Mouse (Mus musculus) layer of hippocampus, postnatal 14 days (tissue): ENCODE data around the gene P2rx6. TPM values are rescaled to one million over a fixed set of nuclear protein-coding genes. Genes with fewer than 3 reads are reported as not detected.
"Not testable (repeated sequence)": the region's sequence is repeated elsewhere in the genome, so short reads cannot be mapped to it uniquely, and the experiment has no call there.

Source experiments
- DNase-seq, 2 experiments: peaks; one replicate each; pipeline ENCODE4 v3.0.0; 2021 to 2022; ENCODE audit warnings: low spot score in 2 of 2, mixed read lengths in 1 of 2
- total RNA-seq, 2 experiments: library from RNA; stranded (reverse); gene quantifications; 2 replicates each; pipeline ENCODE4 v1.2.3; 2021

Gene P2rx6
- total RNA-seq, 2 experiments from 2014 or later, result 0.83 to 1.1 TPM

DNA sequence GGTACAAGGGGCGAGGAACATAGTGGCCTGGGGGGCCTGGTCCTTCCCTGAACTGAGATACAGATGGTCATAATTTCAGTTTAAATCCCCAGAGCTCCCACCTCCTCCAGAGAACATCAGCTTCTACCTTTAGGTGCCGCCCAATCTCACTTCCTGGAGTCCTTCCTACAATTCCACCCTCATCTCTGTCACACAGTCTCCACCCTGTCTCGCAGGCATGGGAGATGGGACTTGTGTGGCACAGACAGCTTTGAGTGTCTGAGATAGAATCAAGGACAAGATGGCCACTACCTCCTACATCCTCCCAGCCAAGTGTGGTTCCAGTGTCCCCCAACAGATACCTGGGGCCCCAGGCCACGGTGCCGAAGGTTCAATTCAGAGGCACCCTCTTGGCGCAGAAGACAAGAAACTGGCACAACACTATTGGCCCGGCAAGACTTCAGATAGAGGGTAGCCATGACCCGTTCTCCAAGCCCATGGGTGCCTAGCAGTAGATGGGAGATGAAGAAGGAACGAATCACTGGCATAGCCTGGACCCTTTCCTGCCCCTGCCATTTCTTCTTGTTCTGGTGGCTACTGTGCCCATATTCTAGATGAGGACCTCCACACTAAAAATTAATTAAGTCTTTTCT lies 2.2 kb upstream of the P2rx6 start:
- DNase-seq, result no peak

GRCm38 (mm10) chr16:17561128-17561750 lies 446 bp upstream of the P2rx6 start, which contains the start of gene Lrrc74b:
Gene Lrrc74b, minus strand, starts transcription at chr16:17561247.
- peak; percentile 50 to 51 for DNase-seq

DNA sequence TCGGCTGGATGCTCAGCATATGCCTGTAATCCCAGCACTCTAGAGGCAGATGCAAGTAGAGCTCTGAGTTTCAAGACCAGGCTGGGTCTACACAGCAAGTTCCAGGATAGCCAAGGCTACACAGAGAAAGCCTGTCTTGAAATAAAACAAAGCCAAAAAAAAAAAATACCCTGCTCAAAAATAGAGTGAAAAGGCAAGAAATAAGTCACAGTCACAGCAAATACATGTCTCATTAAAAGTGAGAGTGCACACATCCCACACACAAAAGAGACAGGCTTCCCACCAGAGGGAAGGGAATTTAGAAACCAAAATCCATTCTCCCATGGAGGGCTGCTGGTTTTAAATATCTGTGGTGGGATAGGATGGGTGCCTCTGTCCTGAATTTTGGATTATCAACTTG lies 1.9 kb downstream of the P2rx6 start:
- DNase-seq, result no peak

- no peak for DNase-seq
Measured at GRCm38 (mm10) chr16:17564221-17564620, 2.5 kb downstream of the P2rx6 start.

- no peak for DNase-seq
Measured at GRCm38 (mm10) chr16:17564771-17565170, 3.1 kb downstream of the P2rx6 start.

- no peak for DNase-seq
Measured at GRCm38 (mm10) chr16:17566186-17566585, 4.5 kb downstream of the P2rx6 start.

- peak; percentile 74 to 75 for DNase-seq
Measured at GRCm38 (mm10) chr16:17575870-17576824, 14.5 kb downstream of the P2rx6 start.

GRCm38 (mm10) chr16:17576825-17577215 lies 15.1 kb downstream of the P2rx6 start:
- DNase-seq, result no peak

- DNase-seq, result no peak
Measured at GRCm38 (mm10) chr16:17583064-17583463, 21.4 kb downstream of the P2rx6 start, which contains the start of gene Slc7a4. Gene Slc7a4, minus strand, starts transcription at chr16:17583214.

DNA sequence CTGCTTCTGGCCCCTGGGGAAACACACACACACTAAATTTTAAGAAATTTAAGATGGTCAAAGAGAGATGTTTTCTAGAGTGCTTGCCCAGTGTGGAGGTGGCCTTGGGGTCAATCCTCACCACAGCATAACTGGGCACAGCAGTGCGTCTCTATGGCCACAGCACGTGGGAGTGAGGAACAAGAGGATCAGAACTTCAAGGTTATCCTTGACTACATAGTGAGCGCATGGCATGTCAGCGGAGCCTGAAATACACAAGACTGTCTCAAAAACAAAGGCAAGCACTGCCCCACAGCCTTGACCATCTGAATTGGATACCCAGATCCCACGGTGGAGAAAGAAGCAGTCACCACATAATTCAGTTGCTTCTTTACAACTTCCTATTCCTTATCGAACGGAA lies 22.9 kb downstream of the P2rx6 start:
- DNase-seq, result no peak

DNA sequence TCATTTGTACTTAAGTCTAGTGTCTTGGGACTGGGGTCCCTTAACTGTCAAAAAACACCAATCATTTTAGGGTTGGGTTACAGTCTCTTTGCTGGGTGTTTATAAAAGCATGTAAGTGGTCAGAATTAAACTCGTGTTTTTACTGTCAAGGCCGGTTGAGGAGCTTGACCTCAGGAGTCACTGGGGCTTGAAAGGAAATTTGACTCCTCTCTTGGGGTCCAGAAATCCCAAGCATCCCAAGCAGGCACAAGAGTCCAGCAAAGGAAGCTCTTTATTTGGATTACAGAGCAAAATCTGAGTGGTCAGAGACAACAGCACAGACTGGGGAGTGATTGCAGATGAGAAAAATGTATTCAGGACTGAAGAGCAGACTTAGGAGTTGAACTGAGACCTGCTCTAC lies 29.0 kb downstream of the P2rx6 start:
- DNase-seq, result no peak

DNA sequence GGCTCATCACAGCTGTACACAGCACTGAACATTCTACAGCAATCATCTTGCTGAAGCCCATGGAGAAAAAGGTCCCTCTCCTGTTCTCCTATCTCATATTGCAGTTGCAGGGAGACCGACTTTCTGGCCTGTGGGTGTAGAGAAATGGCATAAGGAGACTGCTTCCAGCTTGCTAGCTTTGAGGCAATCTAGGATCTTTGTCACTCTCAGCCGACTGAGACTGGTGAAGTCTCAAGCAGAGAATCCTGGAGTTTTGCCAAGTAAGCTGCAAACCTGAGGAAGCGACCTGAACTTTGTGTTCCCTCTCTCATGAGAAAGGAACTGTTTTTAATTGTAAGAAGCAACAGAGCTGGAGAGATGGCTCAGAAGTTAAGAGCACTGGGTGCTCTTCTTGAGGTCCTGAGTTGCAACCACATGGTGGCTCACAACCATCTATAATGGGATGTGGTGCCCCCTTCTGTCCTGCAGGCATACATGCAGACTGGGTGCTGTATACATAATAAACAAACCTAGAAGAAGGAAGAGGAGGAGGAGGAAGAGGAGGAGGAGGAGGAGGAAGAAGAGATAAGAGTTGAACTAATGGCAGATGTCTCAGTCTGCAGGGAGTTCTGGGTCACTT lies 39.4 kb downstream of the P2rx6 start:
- DNase-seq, result no peak

- DNase-seq, result no peak
Measured at GRCm38 (mm10) chr16:17604941-17605340, 43.3 kb downstream of the P2rx6 start.

DNA sequence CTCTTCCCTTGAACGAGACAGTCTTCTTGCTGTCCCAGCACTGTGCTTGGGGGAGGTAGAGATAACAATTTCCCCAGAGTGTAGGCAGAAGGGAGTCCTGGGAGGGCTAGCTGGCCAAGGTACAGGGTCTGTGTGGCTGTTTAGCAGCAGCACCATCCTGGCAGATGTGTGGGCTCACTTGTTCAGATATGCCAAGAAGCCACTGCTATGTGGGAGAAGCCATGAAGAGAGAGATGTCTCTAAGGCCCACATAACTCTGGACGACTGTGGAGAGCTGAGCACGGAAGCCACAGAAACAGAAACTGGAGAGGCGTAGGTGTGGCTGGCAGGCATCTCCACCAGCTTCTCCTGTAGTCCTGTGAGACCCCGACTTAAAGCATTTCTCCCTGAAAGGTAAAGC lies 44.0 kb downstream of the P2rx6 start:
- DNase-seq, result no peak

- no peak for DNase-seq
Measured at GRCm38 (mm10) chr16:17611383-17611782, 49.7 kb downstream of the P2rx6 start.

- DNase-seq, result not testable (repeated sequence)
Measured at GRCm38 (mm10) chr16:17614740-17615139, 53.1 kb downstream of the P2rx6 start.

DNA sequence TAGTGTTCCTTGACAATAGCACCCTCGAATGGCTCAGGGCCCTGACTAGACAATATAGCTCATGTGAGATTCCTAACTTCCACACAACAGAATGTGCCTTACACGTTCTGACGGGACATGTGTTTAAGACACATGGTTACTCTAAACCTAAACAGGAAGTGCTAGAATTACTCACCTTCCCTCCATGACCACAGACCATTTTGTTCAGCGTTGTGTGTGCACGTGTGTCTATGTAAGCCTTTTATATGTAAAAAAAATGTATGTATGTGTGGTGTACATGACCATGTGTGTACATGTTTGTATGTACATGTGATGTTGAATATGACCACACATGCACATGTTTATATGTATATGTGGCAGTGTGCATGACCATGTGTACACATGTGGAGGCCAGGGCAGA lies 54.5 kb downstream of the P2rx6 start:
- DNase-seq, result no peak

GRCm38 (mm10) chr16:17617922-17618565 lies 56.4 kb downstream of the P2rx6 start:
- DNase-seq, result peak in 1 of 2 experiments; percentile 27

DNA sequence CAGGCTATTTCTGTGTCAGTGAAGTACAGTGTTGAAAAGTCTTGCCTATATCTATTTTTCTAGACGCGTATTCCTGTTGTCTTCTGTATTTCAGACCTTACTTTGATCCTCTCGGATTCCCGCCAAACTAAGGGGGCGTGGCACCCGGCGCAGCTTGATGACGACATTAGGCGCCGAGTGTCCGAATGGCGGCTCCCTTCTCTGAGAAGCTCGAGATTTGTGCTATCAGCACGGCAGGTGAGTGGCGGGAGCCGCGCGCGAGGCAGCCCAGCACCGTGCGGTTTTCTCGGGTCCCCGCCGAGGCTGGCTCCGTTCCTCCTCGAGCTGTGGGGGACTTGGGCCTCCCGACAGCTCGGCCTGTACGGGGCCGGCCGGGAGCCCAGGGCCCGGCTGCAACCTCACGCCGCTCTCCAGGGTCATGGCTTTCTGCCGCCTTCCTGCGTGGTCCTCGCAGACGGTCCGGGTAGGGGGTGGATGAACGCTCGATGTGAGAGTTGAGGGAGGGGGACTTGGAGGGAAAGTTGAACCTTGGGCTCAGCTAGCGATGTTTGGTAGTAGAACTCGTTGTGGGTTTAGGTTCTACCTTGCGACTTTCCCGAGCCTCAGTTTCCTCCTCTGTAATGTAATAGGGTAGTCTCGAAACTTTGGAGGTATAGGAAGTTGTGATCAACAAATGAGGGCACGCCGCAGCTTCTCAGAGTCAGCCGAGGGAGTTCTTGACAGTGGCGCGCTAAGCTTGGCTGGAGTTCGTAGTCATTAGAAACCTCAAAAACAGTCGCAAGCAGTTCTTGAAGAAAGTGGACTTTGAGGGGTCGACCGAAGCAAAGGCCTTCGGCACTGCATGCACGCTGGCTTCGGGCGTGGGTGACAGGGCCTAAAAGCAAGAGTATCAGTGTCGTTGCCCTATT lies 57.8 kb downstream of the P2rx6 start, which contains the start of gene Smpd4:
Gene Smpd4, plus strand, starts transcription at position 157 of the 908 bp plus-strand sequence.
- DNase-seq, result peak; percentile 89 to 90

DNA sequence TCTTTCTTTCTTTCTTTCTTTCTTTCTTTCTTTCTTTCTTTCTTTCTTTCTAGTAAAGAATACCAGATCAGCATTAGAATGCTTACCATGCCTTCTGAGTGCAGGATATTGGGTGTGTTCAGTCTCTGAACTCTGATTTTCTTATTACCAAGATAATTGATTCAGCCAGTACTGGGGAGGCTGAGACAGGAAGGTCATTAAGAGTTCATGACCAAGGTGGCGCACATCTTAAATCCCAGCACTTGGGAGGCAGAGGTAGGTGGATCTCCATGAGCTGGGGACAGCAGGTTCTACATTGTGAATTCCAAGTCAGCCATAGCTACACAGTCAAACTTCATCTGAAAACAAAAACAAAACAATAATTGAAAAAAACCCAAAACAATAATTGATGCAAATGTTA lies 60.3 kb downstream of the P2rx6 start:
- DNase-seq, result no peak
